Mouse (Mus musculus): ENCODE data around the gene Spryd4. TPM values are rescaled to one million over a fixed set of nuclear protein-coding genes. Genes with fewer than 3 reads are reported as not detected.

Gene Spryd4
- polyA plus RNA-seq, 1 experiment, result 13.5 TPM

Other genes starting within 250 kb of the Spryd4 start
- not detected in 2 replicates for gene Hsd17b6, start 204.2 kb downstream of the Spryd4 start, polyA plus RNA-seq (2012; rRNA removed)
- gene Prim1, start 196.6 kb downstream of the Spryd4 start, polyA plus RNA-seq (2012; rRNA removed), result 16.2 and 17.4 TPM in 2 replicates
- gene Naca, start 176.2 kb downstream of the Spryd4 start, polyA plus RNA-seq (2012; rRNA removed), result 209 and 230 TPM in 2 replicates
- 69.9 and 75.5 TPM in 2 replicates for gene Ptges3, start 152.9 kb downstream of the Spryd4 start, polyA plus RNA-seq (2012; rRNA removed)
- gene Atp5b, start 128.5 kb downstream of the Spryd4 start, polyA plus RNA-seq (2012; rRNA removed), result 2,153 and 2,193 TPM in 2 replicates
- 42.9 and 45.2 TPM in 2 replicates for gene Baz2a, start 120.2 kb downstream of the Spryd4 start, polyA plus RNA-seq (2012; rRNA removed)
- 23.5 and 23.7 TPM in 2 replicates for gene Rbms2, start 31.5 kb downstream of the Spryd4 start, polyA plus RNA-seq (2012; rRNA removed)
- gene Gls2, start 17.4 kb downstream of the Spryd4 start, polyA plus RNA-seq (2012; rRNA removed), result 68.3 and 77.7 TPM in 2 replicates
- gene Mip, start 14.0 kb upstream of the Spryd4 start, polyA plus RNA-seq (2012; rRNA removed), result not detected in 2 replicates
- 6.3 and 6.6 TPM in 2 replicates for gene Timeless, start 20.3 kb upstream of the Spryd4 start, polyA plus RNA-seq (2012; rRNA removed)
- not detected in 2 replicates for gene Apon, start 42.3 kb upstream of the Spryd4 start, polyA plus RNA-seq (2012; rRNA removed)
- not detected in 2 replicates for gene Apof, start 56.9 kb upstream of the Spryd4 start, polyA plus RNA-seq (2012; rRNA removed)
- 94.4 and 110 TPM in 2 replicates for gene Stat2, start 58.8 kb upstream of the Spryd4 start, polyA plus RNA-seq (2012; rRNA removed)
- gene Il23a, start 86.9 kb upstream of the Spryd4 start, polyA plus RNA-seq (2012; rRNA removed), result 1.2 and 1.8 TPM in 2 replicates
- 42.6 and 48.5 TPM in 2 replicates for gene Pan2, start 91.5 kb upstream of the Spryd4 start, polyA plus RNA-seq (2012; rRNA removed)
- 65.3 and 65.4 TPM in 2 replicates for gene Cnpy2, start 110.7 kb upstream of the Spryd4 start, polyA plus RNA-seq (2012; rRNA removed)
- 251 and 252 TPM in 2 replicates for gene Cs, start 125.9 kb upstream of the Spryd4 start, polyA plus RNA-seq (2012; rRNA removed)
- 115 and 117 TPM in 2 replicates for gene Coq10a, start 157.2 kb upstream of the Spryd4 start, polyA plus RNA-seq (2012; rRNA removed)
- gene Ankrd52, start 165.3 kb upstream of the Spryd4 start, polyA plus RNA-seq (2012; rRNA removed), result 40.6 and 41.6 TPM in 2 replicates
- gene Slc39a5, start 189.4 kb upstream of the Spryd4 start, polyA plus RNA-seq (2012; rRNA removed), result 0.13 TPM in 1 of 2 replicates, not detected in the other
- 78.9 and 83.6 TPM in 2 replicates for gene Nabp2, start 199.7 kb upstream of the Spryd4 start, polyA plus RNA-seq (2012; rRNA removed)
- gene Rnf41, start 199.8 kb upstream of the Spryd4 start, polyA plus RNA-seq (2012; rRNA removed), result 88.0 and 90.5 TPM in 2 replicates
- gene Smarcc2, start 247.4 kb upstream of the Spryd4 start, polyA plus RNA-seq (2012; rRNA removed), result 239 and 260 TPM in 2 replicates

Measured in cerebellum, adult 2 months (tissue).